16 mouse cellular contexts compared by ENCODE assay signal in the genomic region with DNA sequence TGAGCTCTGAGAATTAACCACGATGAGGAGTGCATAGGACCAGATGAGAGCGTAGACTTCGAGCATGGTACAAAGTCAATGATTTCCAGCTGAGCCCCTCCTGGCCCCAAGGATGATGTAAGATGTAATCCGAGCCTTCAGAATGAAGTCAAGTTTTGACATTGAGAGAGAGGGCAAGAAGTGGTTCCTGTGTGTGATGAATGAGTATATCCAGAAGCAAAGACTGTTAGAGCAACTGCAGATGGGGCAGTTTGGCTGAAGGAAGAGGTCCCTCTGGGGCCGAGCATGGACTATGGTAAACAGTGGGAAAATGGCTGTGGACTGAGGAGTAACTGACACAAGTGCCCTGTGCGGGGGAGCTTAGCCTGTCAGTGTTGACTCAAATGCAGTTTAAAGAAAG.
A peak's percentile ranks its signal among the peaks of the same experiment; 100 is the strongest.
DNase-seq lines count a peak whose midpoint lies in the region; ATAC-seq lines count a peak whose summit lies in the region.
"Had no signal": no experiment of that assay in that cellular context is flagged by ENCODE, and none has a peak within 500 bp of the region (broad histone marks: within the 10 kb centered on the region; RNA-seq: fewer than 3 reads in every experiment).

No protein-coding gene starts in this region.

- H3K36me3 ChIP-seq in hindbrain, embryonic 11.5 days (ENCODE audit: control insufficient read depth, insufficient read depth, low read length), result no peaks in the 10 kb centered on the region
- no peaks in the 10 kb centered on the region; the same call in 1 of the 2 replicates for H3K36me3 ChIP-seq in hindbrain, embryonic 16.5 days (ENCODE audit: control insufficient read depth, insufficient read depth, low read length)
- no peaks in the 10 kb centered on the region for H3K36me3 ChIP-seq in embryonic facial prominence, embryonic 12.5 days
- H3K36me3 ChIP-seq in midbrain, embryonic 11.5 days (ENCODE audit: control insufficient read depth, insufficient read depth, low read length), result no peaks in the 10 kb centered on the region
- H3K36me3 ChIP-seq: midbrain, embryonic 12.5 days; neural tube, embryonic 13.5 days had no signal

- DNase-seq in hindbrain, embryonic 11.5 days (ENCODE audit: low spot score), result peak; percentile 36
- DNase-seq in 416B (ENCODE audit: low read depth), result peak; percentile 13
- peak; percentile 12 for DNase-seq in kidney, postnatal 14 days
- no peak for DNase-seq in midbrain, embryonic 11.5 days (ENCODE audit: low spot score, missing footprints)
- DNase-seq: adrenal gland, adult 2 months; cerebellum, postnatal 36 days; heart, postnatal 14 days; thymus, postnatal 14 days had no signal

- H3K9me3 ChIP-seq in hindbrain, embryonic 11.5 days (ENCODE audit: control insufficient read depth, low read length), result no peaks in the 10 kb centered on the region
- H3K9me3 ChIP-seq in hindbrain, embryonic 16.5 days (ENCODE audit: control insufficient read depth, low read length), result no peaks in the 10 kb centered on the region
- no peaks in the 10 kb centered on the region for H3K9me3 ChIP-seq in embryonic facial prominence, embryonic 12.5 days
- H3K9me3 ChIP-seq in midbrain, embryonic 11.5 days (ENCODE audit: control insufficient read depth, low read length), result no peaks in the 10 kb centered on the region
- H3K9me3 ChIP-seq: forebrain, embryonic 13.5 days; midbrain, embryonic 12.5 days; neural tube, embryonic 13.5 days had no signal

- 60% methylated on average over 6 of the region's 6 CpGs for WGBS in hindbrain, embryonic 11.5 days
- 70% methylated on average over 6 of the region's 6 CpGs for WGBS in hindbrain, embryonic 16.5 days
- WGBS in embryonic facial prominence, embryonic 12.5 days, result 23% methylated on average over 6 of the region's 6 CpGs
- WGBS in midbrain, embryonic 11.5 days, result 73% methylated on average over 6 of the region's 6 CpGs

- no peaks in the 10 kb centered on the region for H3K4me1 ChIP-seq in hindbrain, embryonic 11.5 days (replicated peaks; ENCODE audit: control insufficient read depth, insufficient read depth, low read length)
- H3K4me1 ChIP-seq in hindbrain, embryonic 16.5 days (ENCODE audit: control insufficient read depth, insufficient read depth, low read depth, low read length), result no peaks in the 10 kb centered on the region
- H3K4me1 ChIP-seq in embryonic facial prominence, embryonic 12.5 days, result peaks cover 17% of the 10 kb centered on the region
- no peaks in the 10 kb centered on the region for H3K4me1 ChIP-seq in midbrain, embryonic 11.5 days (ENCODE audit: control insufficient read depth, insufficient read depth, low read length)
- H3K4me1 ChIP-seq: forebrain, embryonic 13.5 days; midbrain, embryonic 12.5 days; neural tube, embryonic 13.5 days had no signal

- no peak overlapping the region for H3K27ac ChIP-seq in hindbrain, embryonic 11.5 days (ENCODE audit: low read depth, low read length)
- H3K27ac ChIP-seq in hindbrain, embryonic 16.5 days (ENCODE audit: low read depth, low read length), result no peak overlapping the region
- peak overlapping the region; percentile 54; the same call in 1 of the 2 replicates for H3K27ac ChIP-seq in embryonic facial prominence, embryonic 12.5 days
- no peak overlapping the region for H3K27ac ChIP-seq in midbrain, embryonic 11.5 days (ENCODE audit: low read depth, low read length)
- H3K27ac ChIP-seq: forebrain, embryonic 13.5 days; liver, embryonic 14.5 days; midbrain, embryonic 12.5 days; neural tube, embryonic 13.5 days had no signal

- H3K4me2 ChIP-seq in hindbrain, embryonic 11.5 days (replicated peaks; ENCODE audit: low read depth, low read length), result no peak overlapping the region
- H3K4me2 ChIP-seq in hindbrain, embryonic 16.5 days (ENCODE audit: low read length), result no peak overlapping the region
- no peak overlapping the region for H3K4me2 ChIP-seq in embryonic facial prominence, embryonic 12.5 days (replicated peaks)
- no peak overlapping the region for H3K4me2 ChIP-seq in midbrain, embryonic 11.5 days
- H3K4me2 ChIP-seq: forebrain, embryonic 13.5 days; midbrain, embryonic 12.5 days; neural tube, embryonic 13.5 days had no signal

- no peak for ATAC-seq in hindbrain, embryonic 11.5 days (ENCODE audit: low FRiP score)
- ATAC-seq in hindbrain, embryonic 16.5 days, result no peak
- 0 out of 2 replicates have a peak, but pooled peaks have one; percentile 61 for ATAC-seq in embryonic facial prominence, embryonic 12.5 days (ENCODE audit: insufficient number of reproducible peaks, insufficient read depth, low FRiP score, low TSS enrichment)
- ATAC-seq in CD4-positive, CD25-positive, alpha-beta regulatory T cell, adult 4 months, result no peak
- ATAC-seq in megakaryocyte, adult 5-6 weeks (ENCODE audit: poor library complexity, severe bottlenecking), result no peak
- ATAC-seq in midbrain, embryonic 11.5 days (ENCODE audit: low FRiP score), result no peak
- ATAC-seq: forebrain, embryonic 13.5 days had no signal

- H3K4me3 ChIP-seq in hindbrain, embryonic 11.5 days (ENCODE audit: low read depth, low read length), result no peak overlapping the region
- H3K4me3 ChIP-seq in hindbrain, embryonic 16.5 days (ENCODE audit: low read length), result no peak overlapping the region
- no peak overlapping the region for H3K4me3 ChIP-seq in embryonic facial prominence, embryonic 12.5 days
- H3K4me3 ChIP-seq in midbrain, embryonic 11.5 days (ENCODE audit: low read depth, low read length), result no peak overlapping the region
- H3K4me3 ChIP-seq: forebrain, embryonic 13.5 days; midbrain, embryonic 12.5 days; neural tube, embryonic 13.5 days had no signal

- H3K9ac ChIP-seq in hindbrain, embryonic 11.5 days (ENCODE audit: low read depth, low read length), result no peak overlapping the region
- no peak overlapping the region for H3K9ac ChIP-seq in hindbrain, embryonic 16.5 days (ENCODE audit: low read depth, low read length)
- no peak overlapping the region for H3K9ac ChIP-seq in embryonic facial prominence, embryonic 12.5 days
- no peak overlapping the region for H3K9ac ChIP-seq in midbrain, embryonic 11.5 days (ENCODE audit: low read length)
- H3K9ac ChIP-seq: forebrain, embryonic 13.5 days; liver, embryonic 14.5 days; midbrain, embryonic 12.5 days; neural tube, embryonic 13.5 days had no signal

- no peaks in the 10 kb centered on the region for H3K27me3 ChIP-seq in hindbrain, embryonic 11.5 days (ENCODE audit: control insufficient read depth, insufficient read depth, low read length)
- H3K27me3 ChIP-seq in hindbrain, embryonic 16.5 days (replicated peaks; ENCODE audit: control insufficient read depth, insufficient read depth, low read length), result no peaks in the 10 kb centered on the region
- H3K27me3 ChIP-seq in embryonic facial prominence, embryonic 12.5 days, result no peaks in the 10 kb centered on the region
- H3K27me3 ChIP-seq in midbrain, embryonic 11.5 days (ENCODE audit: control insufficient read depth, insufficient read depth, low read length), result no peaks in the 10 kb centered on the region
- H3K27me3 ChIP-seq: forebrain, embryonic 13.5 days; midbrain, embryonic 12.5 days; neural tube, embryonic 13.5 days had no signal
